In genomic region chr1:153531677-153532233, GRCm38 (mm10) we compare ENCODE assay signal across 8 mouse cellular contexts. TPM values are rescaled to one million over a fixed set of nuclear protein-coding genes. Genes with fewer than 3 reads are reported as not detected.
DNase-seq lines count a peak whose midpoint lies in the region; ATAC-seq and TF ChIP-seq lines count a peak whose summit lies in the region.

No protein-coding gene starts in this region.

- no peak for TF ChIP-seq CTCF in lung, embryonic 14.5 days (IDR thresholded peaks at IDR 0.05; ENCODE audit: low read depth)

- no peak overlapping the region; the same call in 1 of the 2 replicates for H3K4me3 ChIP-seq in lung, embryonic 14.5 days (ENCODE audit: low read depth, low read length)
- H3K4me3 ChIP-seq in forebrain, embryonic 14.5 days (ENCODE audit: low read depth, low read length): no peak overlapping the region
- H3K4me3 ChIP-seq in liver, embryonic 15.5 days (replicated peaks): no peak overlapping the region

- no peak overlapping the region for H3K27ac ChIP-seq in lung, embryonic 14.5 days (ENCODE audit: low read depth)
- peak overlapping the region; percentile 80 for H3K27ac ChIP-seq in forebrain, embryonic 14.5 days (ENCODE audit: low read depth, low read length)
- H3K27ac ChIP-seq in liver, embryonic 15.5 days (replicated peaks): no peak overlapping the region

- WGBS in lung, embryonic 14.5 days: 24% methylated on average over 9 of the region's 9 CpGs
- WGBS in forebrain, embryonic 14.5 days: 14% methylated on average over 9 of the region's 9 CpGs
- 28% methylated on average over 9 of the region's 9 CpGs for WGBS in liver, embryonic 15.5 days (ENCODE audit: insufficient replicate concordance)

- no peaks in the 10 kb centered on the region for H3K27me3 ChIP-seq in lung, embryonic 14.5 days (ENCODE audit: insufficient read depth, low read length)
- no peaks in the 10 kb centered on the region for H3K27me3 ChIP-seq in forebrain, embryonic 14.5 days (replicated peaks; ENCODE audit: control insufficient read depth, insufficient read depth, low read length)
- no peaks in the 10 kb centered on the region for H3K27me3 ChIP-seq in liver, embryonic 15.5 days

- H3K36me3 ChIP-seq in lung, embryonic 14.5 days (ENCODE audit: insufficient read depth): no peaks in the 10 kb centered on the region
- H3K36me3 ChIP-seq in forebrain, embryonic 14.5 days (ENCODE audit: control insufficient read depth, insufficient read depth, low read length): no peaks in the 10 kb centered on the region
- no peaks in the 10 kb centered on the region for H3K36me3 ChIP-seq in liver, embryonic 15.5 days (replicated peaks)

- intact Hi-C loops in left cerebral cortex, postnatal 10 days (cut with DNase I): no loop called here

- peak overlapping the region; percentile 40 for H3K4me2 ChIP-seq in lung, embryonic 14.5 days
- peak overlapping the region; percentile 36 for H3K4me2 ChIP-seq in forebrain, embryonic 14.5 days (ENCODE audit: low read length)
- H3K4me2 ChIP-seq in liver, embryonic 15.5 days: peak overlapping the region; percentile 47; the same call in 1 of the 2 replicates

- ATAC-seq in lung, embryonic 14.5 days (ENCODE audit: insufficient read depth): no peak
- peak; percentile 76 for ATAC-seq in forebrain, embryonic 14.5 days
- ATAC-seq in liver, embryonic 15.5 days (ENCODE audit: insufficient read depth): no peak

- H3K9ac ChIP-seq in lung, embryonic 14.5 days: peak overlapping the region; percentile 3; the same call in 1 of the 2 replicates
- H3K9ac ChIP-seq in forebrain, embryonic 14.5 days (ENCODE audit: low read length): peak overlapping the region; percentile 47
- no peak overlapping the region for H3K9ac ChIP-seq in liver, embryonic 15.5 days

- H3K4me1 ChIP-seq in lung, embryonic 14.5 days (ENCODE audit: insufficient read depth): no peaks in the 10 kb centered on the region
- peaks cover 6% of the 10 kb centered on the region for H3K4me1 ChIP-seq in forebrain, embryonic 14.5 days (ENCODE audit: control insufficient read depth, insufficient read depth, low read length)
- H3K4me1 ChIP-seq in liver, embryonic 15.5 days (replicated peaks): peaks cover 5% of the 10 kb centered on the region

- DNase-seq in lung, embryonic 14.5 days: peak; percentile 5
- DNase-seq in lung, adult 18-20 months: no peak
- DNase-seq in forebrain, embryonic 14.5 days (ENCODE audit: low spot score): peak; percentile 57
- DNase-seq in thymus, postnatal 14 days: peak; percentile 40
- no peak for DNase-seq in left cerebral cortex, postnatal 10 days (ENCODE audit: extremely low spot score in 1 of 2, low spot score in 2 of 2)
- no peak for DNase-seq in cerebellum, adult 9-10 months
- no peak for DNase-seq in urinary bladder, adult 2 months (ENCODE audit: low spot score)

- no peaks in the 10 kb centered on the region for H3K9me3 ChIP-seq in lung, embryonic 14.5 days (ENCODE audit: low read depth, low read length)
- H3K9me3 ChIP-seq in forebrain, embryonic 14.5 days (replicated peaks; ENCODE audit: control insufficient read depth, low read length): no peaks in the 10 kb centered on the region
- H3K9me3 ChIP-seq in liver, embryonic 15.5 days (replicated peaks): no peaks in the 10 kb centered on the region

RNA-seq across cellular contexts. Expression of gene Npl, which starts 18.1 kb away (rescaled TPM):
- polyA plus RNA-seq in lung, embryonic 14.5 days (2014; fragmentation: Nextera tagmentation; extraction: Ambion mirVana): 7.6 and 8.1 TPM in 2 replicates
- 9.8 and 10.1 TPM in 2 replicates for polyA plus RNA-seq in forebrain, embryonic 14.5 days (2014; fragmentation: Nextera tagmentation; extraction: Ambion mirVana)
- polyA plus RNA-seq in liver, embryonic 15.5 days (2015; fragmentation: Nextera tagmentation; extraction: Ambion mirVana): 6.1 and 7.1 TPM in 2 replicates
- 1 to 10 TPM; 5.8 to 5.9 TPM for total RNA-seq in left cerebral cortex, postnatal 10 days (2021)
- 1.8 and 2.1 TPM in 2 replicates for polyA plus RNA-seq in urinary bladder, adult 2 months (2012; rRNA removed)

RNA-seq across cellular contexts. Expression of gene Dhx9, which starts 44.3 kb away (rescaled TPM):
- polyA plus RNA-seq in lung, embryonic 14.5 days (2014; fragmentation: Nextera tagmentation; extraction: Ambion mirVana): 30.7 and 30.8 TPM in 2 replicates
- polyA plus RNA-seq in forebrain, embryonic 14.5 days (2014; fragmentation: Nextera tagmentation; extraction: Ambion mirVana): 32.9 and 42.0 TPM in 2 replicates
- 10.0 and 10.7 TPM in 2 replicates for polyA plus RNA-seq in liver, embryonic 15.5 days (2015; fragmentation: Nextera tagmentation; extraction: Ambion mirVana)
- 100 to 1,000 TPM; 127 to 134 TPM for total RNA-seq in left cerebral cortex, postnatal 10 days (2021)
- 46.6 and 51.1 TPM in 2 replicates for polyA plus RNA-seq in urinary bladder, adult 2 months (2012; rRNA removed)

Comparison
In these comparisons a context has a peak if more than half of its experiments do, and no peak if none do; other contexts are left out.
1. DNase-seq: peak in lung, embryonic 14.5 days (single experiment), forebrain, embryonic 14.5 days (single experiment) and thymus, postnatal 14 days (single experiment); none in lung, adult 18-20 months (0 of 2), left cerebral cortex, postnatal 10 days (0 of 2), cerebellum, adult 9-10 months (single experiment) and urinary bladder, adult 2 months (single experiment).
2. Peak in every context shown above with its lines, with median percentiles within 50 percentile points of each other: H3K4me2 ChIP-seq.